In genomic region chr11:3648964-3649841, GRCm38 (mm10) we compare ENCODE assay signal across 7 mouse cellular contexts. TPM values are rescaled to one million over a fixed set of nuclear protein-coding genes. Genes with fewer than 3 reads are reported as not detected.
DNase-seq lines count a peak whose midpoint lies in the region; ATAC-seq lines count a peak whose summit lies in the region.

TSS of gene Morc2a (plus strand) at chr11:3649191.

- peak within 1 kb of the TSS; percentile 65 for H3K4me2 ChIP-seq in embryonic facial prominence, embryonic 12.5 days (replicated peaks)
- H3K4me2 ChIP-seq in limb, embryonic 11.5 days (ENCODE audit: low read depth, severe bottlenecking): peak within 1 kb of the TSS; percentile 62
- H3K4me2 ChIP-seq in midbrain, embryonic 14.5 days (ENCODE audit: low read length): peak within 1 kb of the TSS; percentile 67

- 1% methylated on average over 81 of the region's 81 CpGs for WGBS in embryonic facial prominence, embryonic 12.5 days
- WGBS in limb, embryonic 11.5 days: 2% methylated on average over 81 of the region's 81 CpGs
- WGBS in midbrain, embryonic 14.5 days: 1% methylated on average over 81 of the region's 81 CpGs

- peak within 1 kb of the TSS; percentile 80 for H3K4me3 ChIP-seq in embryonic facial prominence, embryonic 12.5 days
- H3K4me3 ChIP-seq in limb, embryonic 11.5 days (ENCODE audit: low read depth, low read length): peak within 1 kb of the TSS; percentile 97
- H3K4me3 ChIP-seq in midbrain, embryonic 14.5 days (replicated peaks; ENCODE audit: low read depth, low read length): peak within 1 kb of the TSS; percentile 94

- peak; percentile 94 for ATAC-seq in embryonic facial prominence, embryonic 12.5 days (ENCODE audit: insufficient number of reproducible peaks, insufficient read depth, low FRiP score, low TSS enrichment)
- ATAC-seq in limb, embryonic 11.5 days (ENCODE audit: insufficient number of reproducible peaks, low FRiP score, low TSS enrichment, low read depth): peak; percentile 96
- peak; percentile 99 for ATAC-seq in midbrain, embryonic 14.5 days (ENCODE audit: low FRiP score, low TSS enrichment)

- H3K9ac ChIP-seq in embryonic facial prominence, embryonic 12.5 days: peak within 1 kb of the TSS; percentile 93
- H3K9ac ChIP-seq in limb, embryonic 11.5 days (ENCODE audit: low read length): peak within 1 kb of the TSS; percentile 98
- peak within 1 kb of the TSS; percentile 96 for H3K9ac ChIP-seq in midbrain, embryonic 14.5 days (replicated peaks; ENCODE audit: low read length)

- H3K9me3 ChIP-seq in embryonic facial prominence, embryonic 12.5 days: peaks cover 19% of the 10 kb centered on the region
- peaks cover 14% of the 10 kb centered on the region; the same call in 1 of the 2 replicates for H3K9me3 ChIP-seq in limb, embryonic 11.5 days (ENCODE audit: control insufficient read depth, low read length)
- peaks cover 14% of the 10 kb centered on the region for H3K9me3 ChIP-seq in midbrain, embryonic 14.5 days (ENCODE audit: control insufficient read depth, low read length)

- DNase-seq in adrenal gland, postnatal 25 days: peak; percentile 96
- DNase-seq in heart, adult 11 months: peak; percentile 100
- peak; percentile 97 for DNase-seq in kidney, adult 18-20 months
- peak; percentile 96 for DNase-seq in limb, embryonic 11.5 days (ENCODE audit: low spot score)
- peak; percentile 99 for DNase-seq in midbrain, embryonic 14.5 days
- DNase-seq in spleen, adult 18-20 months: peak; percentile 90 to 93

- peaks cover 44% of the 10 kb centered on the region for H3K36me3 ChIP-seq in embryonic facial prominence, embryonic 12.5 days
- peaks cover 22% of the 10 kb centered on the region for H3K36me3 ChIP-seq in limb, embryonic 11.5 days (ENCODE audit: control insufficient read depth, insufficient read depth, low read length)
- H3K36me3 ChIP-seq in midbrain, embryonic 14.5 days (ENCODE audit: control insufficient read depth, insufficient read depth, low read length): peaks cover 23% of the 10 kb centered on the region

- peaks cover 12% of the 10 kb centered on the region; the same call in 1 of the 2 replicates for H3K4me1 ChIP-seq in embryonic facial prominence, embryonic 12.5 days
- no peaks in the 10 kb centered on the region for H3K4me1 ChIP-seq in limb, embryonic 11.5 days (ENCODE audit: control insufficient read depth, insufficient read depth, low read length)
- peaks cover 18% of the 10 kb centered on the region for H3K4me1 ChIP-seq in midbrain, embryonic 14.5 days (ENCODE audit: control insufficient read depth, insufficient read depth, low read length)

- H3K27ac ChIP-seq in embryonic facial prominence, embryonic 12.5 days: peak within 1 kb of the TSS; percentile 94
- H3K27ac ChIP-seq in limb, embryonic 11.5 days (replicated peaks; ENCODE audit: low read depth, low read length): peak within 1 kb of the TSS; percentile 79
- H3K27ac ChIP-seq in midbrain, embryonic 14.5 days (replicated peaks; ENCODE audit: low read depth, low read length): peak within 1 kb of the TSS; percentile 95

- H3K27me3 ChIP-seq in embryonic facial prominence, embryonic 12.5 days: no peaks in the 10 kb centered on the region
- H3K27me3 ChIP-seq in limb, embryonic 11.5 days (ENCODE audit: control insufficient read depth, insufficient read depth, low read length): no peaks in the 10 kb centered on the region
- no peaks in the 10 kb centered on the region for H3K27me3 ChIP-seq in midbrain, embryonic 14.5 days (ENCODE audit: control insufficient read depth, insufficient read depth, low read length)

RNA-seq across cellular contexts. Expression of gene Morc2a, which starts in this region (rescaled TPM):
- total RNA-seq in adrenal gland, postnatal 25 days (2021): 62.3 and 69.5 TPM in 2 replicates
- 49.1 and 54.5 TPM in 2 replicates for polyA plus RNA-seq in embryonic facial prominence, embryonic 12.5 days (2016; fragmentation: Nextera tagmentation; extraction: Ambion mirVana)
- polyA plus RNA-seq in limb, embryonic 11.5 days (2014; fragmentation: Nextera tagmentation; extraction: Ambion mirVana): 30.0 and 32.5 TPM in 2 replicates
- polyA plus RNA-seq in midbrain, embryonic 14.5 days (2014; fragmentation: Nextera tagmentation; extraction: Ambion mirVana): 32.1 and 32.2 TPM in 2 replicates

Comparison
In these comparisons a context has a peak if more than half of its experiments do, and no peak if none do; other contexts are left out.
1. Peak in every context shown above with its lines: DNase-seq, ATAC-seq, H3K4me3 ChIP-seq and H3K27ac ChIP-seq.